In genomic region chr1:177175436-177175835, GRCm38 (mm10) we compare ENCODE assay signal across 11 mouse cellular contexts.
DNase-seq lines count a peak whose midpoint lies in the region; ATAC-seq and TF ChIP-seq lines count a peak whose summit lies in the region.
"Had no signal": no experiment of that assay in that cellular context is flagged by ENCODE, and none has a peak within 500 bp of the region (broad histone marks: within the 10 kb centered on the region; RNA-seq: fewer than 3 reads in every experiment).

No protein-coding gene starts in this region.

- H3K27me3 ChIP-seq in cerebellum, adult 2 months (ENCODE audit: control insufficient read depth, insufficient read depth, low read length) = no peaks in the 10 kb centered on the region
- H3K27me3 ChIP-seq in hindbrain, embryonic 15.5 days = no peaks in the 10 kb centered on the region
- H3K27me3 ChIP-seq: embryonic facial prominence, embryonic 13.5 days had no signal

- no peak for TF ChIP-seq POLR2A in cerebellum, adult 2 months (IDR thresholded peaks at IDR 0.05; ENCODE audit: borderline replicate concordance, insufficient read depth, low read length)

- H3K4me2 ChIP-seq in hindbrain, embryonic 15.5 days = no peak overlapping the region
- H3K4me2 ChIP-seq: embryonic facial prominence, embryonic 13.5 days had no signal

- TF ChIP-seq CTCF in cerebellum, adult 2 months (IDR thresholded peaks at IDR 0.05; ENCODE audit: borderline replicate concordance, insufficient read depth, low read depth, low read length) = no peak

- H3K4me1 ChIP-seq in cerebellum, adult 2 months (ENCODE audit: control insufficient read depth, insufficient read depth, low read length) = peaks cover 6% of the 10 kb centered on the region; the same call in 1 of the 2 replicates
- H3K4me1 ChIP-seq in hindbrain, embryonic 15.5 days (replicated peaks) = 0 out of 2 replicates have a peak, but pooled peaks cover 8% of the 10 kb centered on the region
- H3K4me1 ChIP-seq: embryonic facial prominence, embryonic 13.5 days had no signal

- no peak overlapping the region for H3K9ac ChIP-seq in hindbrain, embryonic 15.5 days
- H3K9ac ChIP-seq: embryonic facial prominence, embryonic 13.5 days had no signal

- no peaks in the 10 kb centered on the region for H3K9me3 ChIP-seq in hindbrain, embryonic 15.5 days
- H3K9me3 ChIP-seq: embryonic facial prominence, embryonic 13.5 days; heart, embryonic 10.5 days had no signal

- peak; percentile 92 for ATAC-seq in hindbrain, embryonic 15.5 days (ENCODE audit: low FRiP score, low read depth)
- ATAC-seq in activated CD4-positive, CD25-positive, alpha-beta regulatory T cell, adult 4 months = no peak

- H3K4me3 ChIP-seq in cerebellum, adult 2 months (replicated peaks; ENCODE audit: insufficient read depth, low read depth, low read length) = no peak overlapping the region
- no peak overlapping the region for H3K4me3 ChIP-seq in hindbrain, embryonic 15.5 days
- H3K4me3 ChIP-seq: embryonic facial prominence, embryonic 13.5 days; heart, embryonic 10.5 days had no signal

- H3K36me3 ChIP-seq in hindbrain, embryonic 15.5 days = no peaks in the 10 kb centered on the region
- H3K36me3 ChIP-seq: embryonic facial prominence, embryonic 13.5 days; heart, embryonic 10.5 days had no signal

- intact Hi-C loops in gastrocnemius, postnatal 36 days (cut with DNase I) = no loop called here

- no peak overlapping the region for H3K27ac ChIP-seq in cerebellum, adult 2 months (ENCODE audit: insufficient read depth, low read length)
- no peak overlapping the region for H3K27ac ChIP-seq in hindbrain, embryonic 15.5 days (replicated peaks)
- H3K27ac ChIP-seq: embryonic facial prominence, embryonic 13.5 days; heart, embryonic 10.5 days had no signal

- peak; percentile 32 to 70 for DNase-seq in cerebellum, adult 2 months
- DNase-seq in cerebellum, adult 8-10 months = no peak
- DNase-seq in mesoderm, embryonic 11.5 days (ENCODE audit: low read depth, low spot score) = peak; percentile 73
- peak; percentile 20 for DNase-seq in right cerebral cortex, postnatal 25 days
- no peak for DNase-seq in kidney, postnatal 14 days
- no peak for DNase-seq in gastrocnemius, postnatal 36 days
- DNase-seq: lung, postnatal 36 days had no signal

Comparison
In these comparisons a context has a peak if more than half of its experiments do, and no peak if none do; other contexts are left out.
1. DNase-seq: peak in cerebellum, adult 2 months (2 of 2), mesoderm, embryonic 11.5 days (single experiment) and right cerebral cortex, postnatal 25 days (single experiment); none in cerebellum, adult 8-10 months (single experiment), kidney, postnatal 14 days (single experiment) and gastrocnemius, postnatal 36 days (0 of 2).